Mouse (Mus musculus): ENCODE data around the gene Myo15b. TPM values are rescaled to one million over a fixed set of nuclear protein-coding genes. Genes with fewer than 3 reads are reported as not detected.

Myo15b gene
- polyA plus RNA-seq, 1 experiment from 2014 or later = 0.12 TPM

GRCm38 (mm10) chr11:115941980-115942379 lies 83.8 kb downstream of the Myo15b start:
- Histone ChIP-seq H3K9me3 (ENCODE audit: low read depth, low read length) (no peaks in the 10 kb centered on the region), H3K9ac (no peak overlapping the region), H3K4me2 (no peak overlapping the region), H3K27me3 (ENCODE audit: insufficient read depth, low read length) (no peaks in the 10 kb centered on the region), H3K4me3 (ENCODE audit: low read depth, low read length) (no peak overlapping the region), H3K27ac (ENCODE audit: low read depth) (no peak overlapping the region), H3K4me1 (ENCODE audit: insufficient read depth) (no peaks in the 10 kb centered on the region), H3K36me3 (ENCODE audit: insufficient read depth) (peaks cover 83% of the 10 kb centered on the region)
- no peak for ATAC-seq (ENCODE audit: insufficient read depth)
- DNase-seq = no peak
- no peak for TF ChIP-seq CTCF (IDR thresholded peaks at IDR 0.05; ENCODE audit: low read depth)
- 67% methylated on average over 7 of the region's 7 CpGs for WGBS

Other genes starting within 250 kb of the Myo15b start
- gene Mif4gd, start 245.4 kb upstream of the Myo15b start, polyA plus RNA-seq (2014; fragmentation: Nextera tagmentation; extraction: Ambion mirVana) = 21.8 and 22.3 TPM in 2 replicates
- 18.5 and 22.5 TPM in 2 replicates for gene Slc25a19, start 230.1 kb upstream of the Myo15b start, polyA plus RNA-seq (2014; fragmentation: Nextera tagmentation; extraction: Ambion mirVana)
- 41.5 and 48.7 TPM in 2 replicates for gene Grb2, start 149.8 kb upstream of the Myo15b start, polyA plus RNA-seq (2014; fragmentation: Nextera tagmentation; extraction: Ambion mirVana)
- gene Tmem94, start 93.0 kb upstream of the Myo15b start, polyA plus RNA-seq (2014; fragmentation: Nextera tagmentation; extraction: Ambion mirVana) = 18.5 and 20.9 TPM in 2 replicates
- gene Caskin2, start 44.8 kb upstream of the Myo15b start, polyA plus RNA-seq (2014; fragmentation: Nextera tagmentation; extraction: Ambion mirVana) = 21.0 and 23.0 TPM in 2 replicates
- 31.5 and 35.0 TPM in 2 replicates for gene Tsen54, start 43.7 kb upstream of the Myo15b start, polyA plus RNA-seq (2014; fragmentation: Nextera tagmentation; extraction: Ambion mirVana)
- 28.8 and 31.9 TPM in 2 replicates for gene Llgl2, start 34.4 kb upstream of the Myo15b start, polyA plus RNA-seq (2014; fragmentation: Nextera tagmentation; extraction: Ambion mirVana)
- gene Smim5, start 41.6 kb downstream of the Myo15b start, polyA plus RNA-seq (2014; fragmentation: Nextera tagmentation; extraction: Ambion mirVana) = 1.9 and 3.2 TPM in 2 replicates
- gene Smim6, start 53.6 kb downstream of the Myo15b start, polyA plus RNA-seq (2014; fragmentation: Nextera tagmentation; extraction: Ambion mirVana) = 11.4 and 12.2 TPM in 2 replicates
- 39.1 and 43.5 TPM in 2 replicates for gene Sap30bp, start 74.9 kb downstream of the Myo15b start, polyA plus RNA-seq (2014; fragmentation: Nextera tagmentation; extraction: Ambion mirVana)
- 17.8 and 21.7 TPM in 2 replicates for gene Recql5, start 75.1 kb downstream of the Myo15b start, polyA plus RNA-seq (2014; fragmentation: Nextera tagmentation; extraction: Ambion mirVana)
- gene Itgb4, start 116.3 kb downstream of the Myo15b start, polyA plus RNA-seq (2014; fragmentation: Nextera tagmentation; extraction: Ambion mirVana) = 2.0 and 2.3 TPM in 2 replicates
- 191 and 208 TPM in 2 replicates for gene Galk1, start 154.3 kb downstream of the Myo15b start, polyA plus RNA-seq (2014; fragmentation: Nextera tagmentation; extraction: Ambion mirVana)
- 1,851 and 1,959 TPM in 2 replicates for gene H3f3b, start 169.6 kb downstream of the Myo15b start, polyA plus RNA-seq (2014; fragmentation: Nextera tagmentation; extraction: Ambion mirVana)
- 39.5 and 44.4 TPM in 2 replicates for gene Unk, start 171.9 kb downstream of the Myo15b start, polyA plus RNA-seq (2014; fragmentation: Nextera tagmentation; extraction: Ambion mirVana)
- gene Unc13d, start 219.6 kb downstream of the Myo15b start, polyA plus RNA-seq (2014; fragmentation: Nextera tagmentation; extraction: Ambion mirVana) = 2.5 and 3.3 TPM in 2 replicates
- gene Wbp2, start 228.6 kb downstream of the Myo15b start, polyA plus RNA-seq (2014; fragmentation: Nextera tagmentation; extraction: Ambion mirVana) = 66.5 and 69.8 TPM in 2 replicates